Mouse (Mus musculus) intestine, embryonic 14.5 days (tissue): ENCODE measurements around the gene Alkbh2. TPM values are rescaled to one million over a fixed set of nuclear protein-coding genes. Genes with fewer than 3 reads are reported as not detected.
A peak's percentile ranks its signal among the peaks of the same experiment; 100 is the strongest.

ENCODE experiments used
- ATAC-seq: fragments of 200-750 bp; cut with Nextera tagmentation; replicated peaks from 2 replicates; pipeline ENCODE4 v1.8.0; 2017; ENCODE audit warnings: low read depth, moderate number of reproducible peaks, moderate TSS enrichment, moderate library complexity; ENCODE audit not compliant: low FRiP score, low TSS enrichment
- DNase-seq: peaks from one replicate; pipeline ENCODE4 v3.0.0-alpha.2; 2018; ENCODE audit warnings: low spot score
- H3K27ac ChIP-seq: fragments of 300-500 bp; sonication (generic); 2 replicates; pipeline ENCODE4 v1.5.1; 2014; ENCODE audit warnings: low read depth, mild to moderate bottlenecking, control low read depth
- H3K27me3 ChIP-seq: fragments of 300-500 bp; sonication (generic); replicated peaks from 2 replicates; pipeline ENCODE4 v1.6.1; 2014; ENCODE audit warnings: low read length, control low read depth; ENCODE audit not compliant: control insufficient read depth, insufficient read depth
- H3K36me3 ChIP-seq: fragments of 300-500 bp; sonication (generic); 2 replicates; pipeline ENCODE4 v1.6.1; 2014; ENCODE audit warnings: low read length, control low read depth; ENCODE audit not compliant: control insufficient read depth, insufficient read depth
- H3K4me1 ChIP-seq: fragments of 300-500 bp; sonication (generic); replicated peaks from 2 replicates; pipeline ENCODE4 v1.6.1; 2014; ENCODE audit warnings: low read length, control low read depth, mixed read lengths; ENCODE audit not compliant: control insufficient read depth, insufficient read depth
- H3K4me2 ChIP-seq: fragments of 300-500 bp; sonication (generic); 2 replicates; pipeline ENCODE4 v1.6.1; 2014; ENCODE audit warnings: low read length
- H3K4me3 ChIP-seq: fragments of 300-500 bp; sonication (generic); 2 replicates; pipeline ENCODE4 v1.5.1; 2014; ENCODE audit warnings: low read depth, low read length, control low read depth, mixed read lengths
- H3K9ac ChIP-seq: fragments of 300-500 bp; sonication (generic); 2 replicates; pipeline ENCODE4 v1.6.1; 2014; ENCODE audit warnings: mild to moderate bottlenecking, low read length
- H3K9me3 ChIP-seq: fragments of 300-500 bp; sonication (generic); 2 replicates; pipeline ENCODE4 v1.6.1; 2016; ENCODE audit warnings: low read length, control low read depth; ENCODE audit not compliant: control insufficient read depth
- WGBS: fragments of 180-500 bp; shearing (Covaris S2); extraction: QIAGEN DNeasy Blood & Tissue Kit; methylation state at CpG from one replicate; pipeline ENCODE4 v1.1.7; 2014; 5-methylcytosine and 5-hydroxymethylcytosine counted together
- polyA plus RNA-seq: library from polyadenylated mRNA; unstranded; fragments of >200 nt; fragmentation: Nextera tagmentation; extraction: Ambion mirVana; gene quantifications from 2 replicates; pipeline ENCODE4 v1.2.1, GENCODE M21; 2014

The Alkbh2 gene
- polyA plus RNA-seq, 1 experiment from 2014 or later, result 9.4 TPM

DNA sequence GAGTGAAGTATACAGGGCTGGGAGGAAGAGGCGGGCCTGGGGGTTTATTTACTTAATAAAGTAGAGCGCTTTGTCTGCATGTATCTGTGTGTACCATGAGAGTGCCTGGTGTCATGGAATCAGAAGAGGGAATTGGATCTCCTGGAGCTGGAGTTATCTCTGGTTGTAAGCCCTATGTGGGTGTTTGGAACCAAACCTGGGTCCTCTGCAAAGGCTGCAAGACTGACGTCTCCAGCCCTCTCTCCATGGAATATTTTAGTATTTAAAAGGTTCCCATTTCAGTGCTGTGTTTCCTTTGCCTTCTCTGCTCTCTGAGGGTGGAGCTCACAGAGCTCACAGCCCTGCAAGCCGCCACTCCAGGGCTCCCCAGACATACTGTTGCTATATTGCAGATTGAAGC is 8.2 kb downstream of the Alkbh2 start:
- Histone ChIP-seq H3K4me1 (no peaks in the 10 kb centered on the region), H3K36me3 (peaks cover 65% of the 10 kb centered on the region), H3K27ac (no peak overlapping the region), H3K9ac (no peak overlapping the region), H3K9me3 (no peaks in the 10 kb centered on the region), H3K4me3 (no peak overlapping the region), H3K4me2 (no peak overlapping the region), H3K27me3 (no peaks in the 10 kb centered on the region)
- no peak for DNase-seq
- ATAC-seq, result no peak
- 76% methylated on average over 4 of the region's 4 CpGs for WGBS

DNA sequence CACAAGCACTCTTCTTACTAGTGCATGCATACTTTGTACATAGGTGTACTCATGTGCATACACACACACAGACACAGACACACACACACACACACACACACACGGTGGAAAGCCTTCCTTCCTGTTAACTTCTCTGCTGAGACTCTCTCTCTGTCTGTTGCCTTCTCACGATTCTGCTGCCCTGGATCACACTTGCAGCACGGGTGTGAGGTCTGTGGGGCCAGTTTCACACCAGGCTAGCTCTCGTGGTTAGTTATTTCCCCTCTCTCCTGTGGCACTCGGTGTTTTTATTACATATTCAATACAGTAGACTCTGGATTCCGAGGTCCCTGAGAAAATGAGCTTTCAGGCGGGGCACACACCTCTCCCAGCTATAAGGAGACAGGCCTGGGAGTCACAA is 11.4 kb downstream of the Alkbh2 start:
- no peaks in the 10 kb centered on the region for H3K4me1 ChIP-seq
- no peaks in the 10 kb centered on the region for H3K9me3 ChIP-seq
- H3K9ac ChIP-seq, result no peak overlapping the region
- H3K27me3 ChIP-seq, result no peaks in the 10 kb centered on the region
- no peak for ATAC-seq
- H3K4me2 ChIP-seq, result no peak overlapping the region
- no peak overlapping the region for H3K4me3 ChIP-seq
- H3K27ac ChIP-seq, result no peak overlapping the region
- WGBS, result 85% methylated on average over 7 of the region's 7 CpGs
- DNase-seq, result no peak
- H3K36me3 ChIP-seq, result peaks cover 76% of the 10 kb centered on the region

DNA sequence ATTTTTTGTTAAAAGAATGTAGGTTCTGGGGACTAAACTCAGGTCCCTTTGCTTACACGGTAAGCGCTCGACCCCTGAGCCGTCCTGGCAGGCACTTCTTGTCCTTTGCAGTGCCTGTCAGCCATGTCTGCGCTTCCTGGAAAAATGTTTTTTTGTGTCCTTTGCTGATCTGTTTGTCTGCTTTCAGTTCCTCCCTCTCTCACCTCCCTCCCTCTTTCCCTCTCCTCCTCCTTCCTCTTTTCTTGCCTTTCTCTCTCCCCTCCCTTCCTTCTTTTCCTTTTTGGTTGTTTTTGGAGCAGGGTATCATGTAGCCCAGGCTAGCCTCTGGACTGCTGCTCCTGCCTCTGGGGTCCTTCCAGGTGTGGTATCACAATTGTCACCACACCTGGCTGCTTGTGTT is 13.0 kb downstream of the Alkbh2 start:
- 83% methylated on average over 5 of the region's 5 CpGs for WGBS
- Histone ChIP-seq H3K4me2 (no peak overlapping the region), H3K27ac (no peak overlapping the region), H3K27me3 (no peaks in the 10 kb centered on the region), H3K9ac (no peak overlapping the region), H3K4me1 (no peaks in the 10 kb centered on the region), H3K9me3 (no peaks in the 10 kb centered on the region), H3K4me3 (no peak overlapping the region), H3K36me3 (peaks cover 76% of the 10 kb centered on the region)
- DNase-seq (no peak), ATAC-seq (no peak)

DNA sequence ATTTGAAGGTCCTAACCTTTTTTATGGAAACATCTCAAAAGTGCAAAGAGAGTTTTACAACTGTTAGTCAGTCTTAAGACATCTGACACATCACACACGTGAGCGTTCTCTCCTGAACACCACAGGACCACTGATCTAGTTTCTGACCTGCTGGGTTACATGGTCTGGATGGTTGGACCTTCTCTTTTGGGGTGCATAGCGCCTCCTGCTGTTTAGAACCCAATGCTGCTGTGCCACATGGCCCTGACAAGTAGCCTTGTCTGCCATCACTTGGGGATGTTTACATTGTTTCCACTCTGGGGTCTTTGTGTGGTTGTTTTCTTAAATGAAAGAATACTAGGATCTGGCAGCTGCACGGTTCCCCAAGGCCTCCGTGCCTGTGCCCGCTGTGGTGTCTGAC is 14.7 kb downstream of the Alkbh2 start:
- H3K27me3 ChIP-seq, result no peaks in the 10 kb centered on the region
- ATAC-seq, result no peak
- H3K9ac ChIP-seq, result no peak overlapping the region
- H3K4me3 ChIP-seq, result no peak overlapping the region
- no peak overlapping the region for H3K4me2 ChIP-seq
- peaks cover 83% of the 10 kb centered on the region for H3K36me3 ChIP-seq
- no peaks in the 10 kb centered on the region for H3K4me1 ChIP-seq
- peaks cover 6% of the 10 kb centered on the region; the same call in 1 of the 2 replicates for H3K9me3 ChIP-seq
- H3K27ac ChIP-seq, result no peak overlapping the region
- 87% methylated on average over 6 of the region's 6 CpGs for WGBS
- no peak for DNase-seq

DNA sequence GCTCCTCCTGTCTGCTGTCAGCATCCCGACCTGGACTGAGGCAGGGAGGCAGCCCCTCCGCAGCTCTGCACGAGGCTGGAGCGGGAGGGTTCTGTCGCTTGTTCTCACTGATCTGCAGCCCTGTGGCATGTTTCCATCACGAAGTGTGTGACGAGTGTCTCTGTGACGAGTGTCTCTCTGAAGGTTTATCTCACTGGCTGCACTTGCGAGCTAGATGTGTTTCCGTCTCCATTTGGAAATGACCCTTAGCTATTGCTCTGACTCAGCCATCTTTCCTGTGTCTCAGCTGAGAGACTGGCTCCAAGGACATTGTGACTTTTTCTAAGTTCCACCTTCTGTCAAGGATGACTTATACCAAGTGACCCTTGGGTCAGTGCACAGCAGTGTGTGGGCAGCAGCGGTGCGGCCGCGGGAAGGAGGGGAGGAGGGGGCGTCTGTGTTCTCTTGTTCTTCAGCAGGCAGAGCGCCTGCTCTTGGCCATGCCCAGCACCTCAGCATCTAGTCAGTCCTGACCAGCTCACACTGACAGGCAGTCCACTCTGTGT is 21.6 kb downstream of the Alkbh2 start:
- 83% methylated on average over 16 of the region's 16 CpGs for WGBS
- no peak for DNase-seq
- ATAC-seq, result no peak
- H3K36me3 ChIP-seq, result peaks cover 68% of the 10 kb centered on the region
- no peaks in the 10 kb centered on the region for H3K27me3 ChIP-seq
- H3K27ac ChIP-seq, result no peak overlapping the region
- no peak overlapping the region for H3K4me3 ChIP-seq
- no peak overlapping the region for H3K9ac ChIP-seq
- H3K9me3 ChIP-seq, result peaks cover 6% of the 10 kb centered on the region; the same call in 1 of the 2 replicates
- H3K4me1 ChIP-seq, result no peaks in the 10 kb centered on the region; the same call in 1 of the 2 replicates
- no peak overlapping the region for H3K4me2 ChIP-seq

DNA sequence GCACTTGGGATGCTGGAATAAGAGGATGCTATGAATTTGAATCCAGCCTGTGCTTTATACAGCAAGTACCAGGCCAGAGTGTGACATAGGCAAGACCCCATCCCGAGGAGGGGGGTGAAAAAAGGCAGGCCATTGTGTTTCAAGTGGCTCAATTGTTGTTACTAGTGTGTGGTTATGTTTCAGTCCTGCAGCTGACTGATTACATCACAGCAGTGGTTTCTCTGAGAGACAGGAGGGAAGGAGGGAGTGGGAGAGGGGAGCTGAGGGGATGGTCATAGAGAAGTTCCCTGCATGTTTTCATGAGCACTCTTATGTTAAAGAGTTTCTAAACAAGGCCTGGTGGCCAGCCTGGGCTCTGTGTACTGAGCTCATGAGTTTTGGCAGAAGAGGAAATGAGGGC is 25.2 kb downstream of the Alkbh2 start:
- no peaks in the 10 kb centered on the region for H3K27me3 ChIP-seq
- H3K9ac ChIP-seq, result no peak overlapping the region
- DNase-seq (no peak), ATAC-seq (no peak)
- no peak overlapping the region for H3K27ac ChIP-seq
- peaks cover 31% of the 10 kb centered on the region for H3K36me3 ChIP-seq
- 86% methylated on average over 1 of the region's 1 CpGs for WGBS
- H3K4me1 ChIP-seq, result peaks cover 11% of the 10 kb centered on the region
- H3K4me3 ChIP-seq, result no peak overlapping the region
- H3K4me2 ChIP-seq, result no peak overlapping the region
- H3K9me3 ChIP-seq, result no peaks in the 10 kb centered on the region

DNA sequence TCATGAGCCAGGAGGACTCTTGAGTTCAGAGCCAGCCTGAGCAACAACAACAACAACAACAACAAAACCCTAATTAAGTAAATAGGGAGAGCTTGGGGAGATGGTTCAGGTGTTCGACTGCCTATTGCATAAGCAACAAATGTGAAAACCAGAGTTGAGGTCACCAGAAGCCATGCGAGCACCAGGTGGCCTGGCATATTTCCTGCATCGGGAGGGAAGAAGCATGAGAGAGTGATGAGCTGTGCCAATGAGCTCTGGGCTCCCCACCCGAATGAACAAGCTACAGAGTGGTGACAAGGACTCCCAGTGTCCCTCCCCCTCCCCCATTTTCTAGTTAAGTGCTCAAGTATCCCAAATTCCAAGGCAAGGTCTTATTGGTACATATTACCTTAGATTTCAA is 26.1 kb downstream of the Alkbh2 start:
- no peak overlapping the region for H3K27ac ChIP-seq
- DNase-seq (no peak), ATAC-seq (no peak)
- 83% methylated on average over 4 of the region's 4 CpGs for WGBS
- H3K4me3 ChIP-seq, result no peak overlapping the region
- H3K36me3 ChIP-seq, result peaks cover 29% of the 10 kb centered on the region
- no peak overlapping the region for H3K4me2 ChIP-seq
- no peaks in the 10 kb centered on the region for H3K9me3 ChIP-seq
- H3K4me1 ChIP-seq, result peaks cover 11% of the 10 kb centered on the region
- H3K27me3 ChIP-seq, result no peaks in the 10 kb centered on the region
- H3K9ac ChIP-seq, result no peak overlapping the region

DNA sequence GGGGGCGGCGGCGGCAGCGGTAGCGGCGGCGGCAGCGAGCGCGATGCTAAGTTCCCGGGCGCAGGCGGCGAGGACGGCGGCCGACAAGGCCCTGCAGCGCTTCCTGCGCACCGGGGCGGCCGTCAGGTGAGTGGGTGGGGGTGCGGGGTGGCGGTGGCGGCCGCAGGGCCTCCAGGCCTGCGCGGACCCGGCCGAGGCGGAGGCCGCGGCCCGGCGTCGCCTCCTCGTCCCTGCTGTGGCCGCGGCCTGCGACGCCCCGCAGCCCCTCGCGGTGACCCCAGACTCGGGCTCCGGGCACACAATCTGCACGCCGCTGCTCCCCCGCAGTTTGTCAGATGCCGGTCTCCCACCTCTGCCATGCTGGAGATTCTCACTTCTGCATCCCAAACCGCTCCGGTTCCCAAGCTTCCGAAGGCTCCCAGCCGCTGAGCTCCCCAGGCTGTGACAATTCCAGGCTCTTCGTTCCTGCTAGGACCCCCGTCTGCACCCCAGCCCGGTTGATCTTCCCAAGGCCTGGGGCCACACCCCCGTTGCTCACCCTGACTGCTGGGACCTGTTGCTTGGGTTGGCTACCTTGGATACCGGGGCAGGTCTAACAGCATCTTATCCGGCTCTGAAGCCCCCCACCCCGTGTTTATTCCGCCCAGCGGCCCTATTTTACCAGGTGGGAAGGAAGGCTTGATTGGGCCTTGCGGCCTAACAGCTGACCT is 27.5 kb downstream of the Alkbh2 start:
- H3K27ac ChIP-seq, result 0 out of 2 replicates have a peak overlapping the region, but pooled peaks have one; percentile 16
- DNase-seq, result peak; percentile 65

More for the DNA sequence above, 27.5 kb downstream of the Alkbh2 start:
- H3K9ac ChIP-seq, result peak overlapping the region; percentile 81
- ATAC-seq, result peak; percentile 73
- no peaks in the 10 kb centered on the region for H3K27me3 ChIP-seq
- H3K9me3 ChIP-seq, result no peaks in the 10 kb centered on the region
- H3K4me2 ChIP-seq, result peak overlapping the region; percentile 98
- H3K36me3 ChIP-seq, result peaks cover 16% of the 10 kb centered on the region
- WGBS, result 3% methylated on average over 41 of the region's 64 CpGs
- peak overlapping the region; percentile 89 for H3K4me3 ChIP-seq
- H3K4me1 ChIP-seq, result peaks cover 11% of the 10 kb centered on the region
